In genomic region chr17:15591216-15591881, GRCm38 (mm10) we compare ENCODE assay signal across 21 mouse cellular contexts. TPM values are rescaled to one million over a fixed set of nuclear protein-coding genes. Genes with fewer than 3 reads are reported as not detected.
A peak's percentile ranks its signal among the peaks of the same experiment; 100 is the strongest.
DNase-seq lines count a peak whose midpoint lies in the region; ATAC-seq and TF ChIP-seq lines count a peak whose summit lies in the region.
"Had no signal": no experiment of that assay in that cellular context is flagged by ENCODE, and none has a peak within 500 bp of the region (broad histone marks: within the 10 kb centered on the region; RNA-seq: fewer than 3 reads in every experiment).

No protein-coding gene starts in this region.

- no peak for TF ChIP-seq EP300 in lung, postnatal 0 days (IDR thresholded peaks at IDR 0.05)

- peak; percentile 51 for DNase-seq in CD4-positive helper T cell, adult 2 months (ENCODE audit: low read depth, low spot score)
- peak; percentile 56 for DNase-seq in CD4-positive, CD25-positive, alpha-beta regulatory T cell, adult 2 months (ENCODE audit: low read depth, low spot score)
- peak; percentile 24 for DNase-seq in ZHBTc4 (ENCODE audit: low read depth, low spot score)
- DNase-seq in lung, postnatal 0 days (ENCODE audit: low spot score): no peak
- no peak for DNase-seq in hindbrain, embryonic 11.5 days (ENCODE audit: low spot score)
- DNase-seq in urinary bladder, postnatal 14 days (ENCODE audit: low spot score): no peak
- no peak for DNase-seq in embryo, embryonic 11 days
- DNase-seq: adrenal gland, postnatal 25 days; cerebellum, adult 18-20 months; cerebellum, adult 9-11 months; cerebellum, postnatal 36 days; gastrocnemius, adult 2 months; gastrocnemius, postnatal 25 days had no signal

- 78% methylated on average over 7 of the region's 7 CpGs for WGBS in intestine, embryonic 16.5 days
- 67% methylated on average over 7 of the region's 7 CpGs for WGBS in lung, postnatal 0 days
- 90% methylated on average over 7 of the region's 7 CpGs for WGBS in hindbrain, embryonic 11.5 days

- TF ChIP-seq CTCF in lung, postnatal 0 days (IDR thresholded peaks at IDR 0.05): no peak

- no peak overlapping the region for H3K4me2 ChIP-seq in intestine, embryonic 16.5 days (ENCODE audit: low read depth, low read length)
- no peak overlapping the region for H3K4me2 ChIP-seq in lung, postnatal 0 days (replicated peaks; ENCODE audit: low read depth, low read length)
- H3K4me2 ChIP-seq in hindbrain, embryonic 11.5 days (replicated peaks; ENCODE audit: low read depth, low read length): no peak overlapping the region
- H3K4me2 ChIP-seq: forebrain, embryonic 13.5 days; heart, embryonic 12.5 days; hindbrain, embryonic 15.5 days had no signal

- H3K27ac ChIP-seq in intestine, embryonic 16.5 days (ENCODE audit: low read length): no peak overlapping the region
- H3K27ac ChIP-seq in lung, postnatal 0 days (ENCODE audit: low read length): no peak overlapping the region
- no peak overlapping the region for H3K27ac ChIP-seq in hindbrain, embryonic 11.5 days (ENCODE audit: low read depth, low read length)
- H3K27ac ChIP-seq: embryonic facial prominence, embryonic 10.5 days; forebrain, embryonic 13.5 days; gastrocnemius, adult 2 months; hindbrain, embryonic 10.5 days; hindbrain, embryonic 15.5 days had no signal

- H3K9me3 ChIP-seq in intestine, embryonic 16.5 days (ENCODE audit: control insufficient read depth, low read length): 0 out of 2 replicates have a peak, but pooled peaks cover 4% of the 10 kb centered on the region
- H3K9me3 ChIP-seq in lung, postnatal 0 days (ENCODE audit: low read length): no peaks in the 10 kb centered on the region
- no peaks in the 10 kb centered on the region for H3K9me3 ChIP-seq in hindbrain, embryonic 11.5 days (ENCODE audit: control insufficient read depth, low read length)
- H3K9me3 ChIP-seq: embryonic facial prominence, embryonic 10.5 days; forebrain, embryonic 13.5 days; hindbrain, embryonic 10.5 days; hindbrain, embryonic 15.5 days had no signal

- peak; percentile 77 for ATAC-seq in intestine, embryonic 16.5 days
- ATAC-seq in lung, postnatal 0 days: no peak
- ATAC-seq in hindbrain, embryonic 11.5 days (ENCODE audit: low FRiP score): no peak
- ATAC-seq: forebrain, embryonic 13.5 days; Patski had no signal

- H3K27me3 ChIP-seq in intestine, embryonic 16.5 days (replicated peaks; ENCODE audit: control insufficient read depth, insufficient read depth, low read length): no peaks in the 10 kb centered on the region
- no peaks in the 10 kb centered on the region for H3K27me3 ChIP-seq in lung, postnatal 0 days (replicated peaks; ENCODE audit: insufficient read depth, low read length)
- H3K27me3 ChIP-seq in hindbrain, embryonic 11.5 days (ENCODE audit: control insufficient read depth, insufficient read depth, low read length): no peaks in the 10 kb centered on the region
- H3K27me3 ChIP-seq: CH12.LX; forebrain, embryonic 13.5 days; heart, embryonic 12.5 days; hindbrain, embryonic 15.5 days had no signal

- H3K4me3 ChIP-seq in intestine, embryonic 16.5 days (ENCODE audit: low read length): no peak overlapping the region
- no peak overlapping the region for H3K4me3 ChIP-seq in lung, postnatal 0 days (ENCODE audit: low read depth, low read length)
- no peak overlapping the region for H3K4me3 ChIP-seq in hindbrain, embryonic 11.5 days (ENCODE audit: low read depth, low read length)
- H3K4me3 ChIP-seq: embryonic facial prominence, embryonic 10.5 days; forebrain, embryonic 13.5 days; gastrocnemius, adult 2 months; heart, embryonic 12.5 days; hindbrain, embryonic 10.5 days; hindbrain, embryonic 15.5 days had no signal

- no peak overlapping the region for H3K9ac ChIP-seq in intestine, embryonic 16.5 days (ENCODE audit: low read depth, low read length)
- H3K9ac ChIP-seq in lung, postnatal 0 days (replicated peaks; ENCODE audit: low read depth): no peak overlapping the region
- no peak overlapping the region for H3K9ac ChIP-seq in hindbrain, embryonic 11.5 days (ENCODE audit: low read depth, low read length)
- H3K9ac ChIP-seq: forebrain, embryonic 13.5 days; heart, embryonic 12.5 days; hindbrain, embryonic 15.5 days had no signal

- H3K36me3 ChIP-seq in intestine, embryonic 16.5 days (ENCODE audit: control insufficient read depth, insufficient read depth, low read length): no peaks in the 10 kb centered on the region
- no peaks in the 10 kb centered on the region for H3K36me3 ChIP-seq in lung, postnatal 0 days (ENCODE audit: insufficient read depth, low read length)
- no peaks in the 10 kb centered on the region for H3K36me3 ChIP-seq in hindbrain, embryonic 11.5 days (ENCODE audit: control insufficient read depth, insufficient read depth, low read length)
- H3K36me3 ChIP-seq: embryonic facial prominence, embryonic 10.5 days; heart, embryonic 12.5 days; hindbrain, embryonic 10.5 days; hindbrain, embryonic 15.5 days had no signal

- no peaks in the 10 kb centered on the region for H3K4me1 ChIP-seq in intestine, embryonic 16.5 days (ENCODE audit: control insufficient read depth, insufficient read depth, low read length)
- no peaks in the 10 kb centered on the region for H3K4me1 ChIP-seq in lung, postnatal 0 days (ENCODE audit: insufficient read depth, low read depth, low read length)
- no peaks in the 10 kb centered on the region for H3K4me1 ChIP-seq in hindbrain, embryonic 11.5 days (replicated peaks; ENCODE audit: control insufficient read depth, insufficient read depth, low read length)
- H3K4me1 ChIP-seq: embryonic facial prominence, embryonic 10.5 days; forebrain, embryonic 13.5 days; heart, embryonic 12.5 days; hindbrain, embryonic 10.5 days; hindbrain, embryonic 15.5 days had no signal

RNA-seq across cellular contexts. Expression of gene Prdm9, which starts 27.2 kb away (rescaled TPM):
- polyA plus RNA-seq in intestine, embryonic 16.5 days (2015; fragmentation: Nextera tagmentation; extraction: Ambion mirVana): 1.5 and 2.2 TPM in 2 replicates
- 1.3 and 1.5 TPM in 2 replicates for polyA plus RNA-seq in lung, postnatal 0 days (2015; fragmentation: Nextera tagmentation; extraction: Ambion mirVana)
- polyA plus RNA-seq in hindbrain, embryonic 11.5 days (2014; fragmentation: Nextera tagmentation; extraction: Ambion mirVana): 0.85 and 1.7 TPM in 2 replicates

Comparison
In these comparisons a context has a peak if more than half of its experiments do, and no peak if none do; other contexts are left out.
1. DNase-seq: peak in CD4-positive helper T cell, adult 2 months (single experiment), CD4-positive, CD25-positive, alpha-beta regulatory T cell, adult 2 months (single experiment) and ZHBTc4 (single experiment); none in lung, postnatal 0 days (single experiment), hindbrain, embryonic 11.5 days (single experiment), urinary bladder, postnatal 14 days (single experiment) and embryo, embryonic 11 days (single experiment).